10 mouse cellular contexts compared by ENCODE assay signal in genomic region chr1:193668841-193669240, GRCm38 (mm10).
A peak's percentile ranks its signal among the peaks of the same experiment; 100 is the strongest.
DNase-seq lines count a peak whose midpoint lies in the region; ATAC-seq lines count a peak whose summit lies in the region.
"Had no signal": no experiment of that assay in that cellular context is flagged by ENCODE, and none has a peak within 500 bp of the region (broad histone marks: within the 10 kb centered on the region; RNA-seq: fewer than 3 reads in every experiment).

No protein-coding gene starts in this region.

- H3K36me3 ChIP-seq in liver, embryonic 12.5 days, result no peaks in the 10 kb centered on the region

- intact Hi-C loops in gastrocnemius, postnatal 14 days (cut with DNase I; ENCODE audit: low total_unique reads), result no loop called here
- intact Hi-C loops in heart, postnatal 14 days (cut with DNase I), result no loop called here

- peaks cover 28% of the 10 kb centered on the region for H3K4me1 ChIP-seq in liver, embryonic 12.5 days

- no peaks in the 10 kb centered on the region for H3K27me3 ChIP-seq in liver, embryonic 12.5 days (replicated peaks)

- H3K4me3 ChIP-seq in liver, embryonic 12.5 days, result no peak overlapping the region

- no peak overlapping the region for H3K9ac ChIP-seq in liver, embryonic 12.5 days

- peak; percentile 43 for ATAC-seq in liver, embryonic 12.5 days

- no peak overlapping the region for H3K4me2 ChIP-seq in liver, embryonic 12.5 days

- H3K27ac ChIP-seq in liver, embryonic 12.5 days, result no peak overlapping the region
- H3K27ac ChIP-seq: kidney, postnatal 0 days had no signal

- DNase-seq in gastrocnemius, postnatal 14 days, result peak; percentile 6
- DNase-seq in gastrocnemius, adult 18-20 months (ENCODE audit: low spot score), result no peak
- DNase-seq in adrenal gland, postnatal 36 days, result peak; percentile 8 to 28
- DNase-seq in heart, postnatal 14 days, result peak; percentile 38 to 53
- DNase-seq in B cell, adult 2 months, result no peak
- no peak for DNase-seq in embryo, embryonic 10 days (ENCODE audit: low spot score)
- DNase-seq in layer of hippocampus, adult 18-20 months (ENCODE audit: low spot score in 2 of 2), result no peak
- DNase-seq: lung, postnatal 36 days had no signal

- H3K9me3 ChIP-seq in liver, embryonic 12.5 days (replicated peaks), result no peaks in the 10 kb centered on the region

Comparison
In these comparisons a context has a peak if more than half of its experiments do, and no peak if none do; other contexts are left out.
1. DNase-seq: peak in gastrocnemius, postnatal 14 days (single experiment), adrenal gland, postnatal 36 days (2 of 2) and heart, postnatal 14 days (2 of 2); none in gastrocnemius, adult 18-20 months (single experiment), B cell, adult 2 months (0 of 2), embryo, embryonic 10 days (single experiment) and layer of hippocampus, adult 18-20 months (0 of 2).